Mouse (Mus musculus) cerebellum, adult 18-20 months (tissue): ENCODE data around the gene Gm21863.
"Not testable (repeated sequence)": the region's sequence is repeated elsewhere in the genome, so short reads cannot be mapped to it uniquely, and the experiment has no call there.

ENCODE experiments used
- DNase-seq, 2 experiments: peaks; one replicate each; pipeline ENCODE4 v3.0.0; 2021

Gm21863 gene

GRCm38 (mm10) chr12:19953869-19954555, at the start of gene Gm21863:
TSS of gene Gm21863 (plus strand) at chr12:19954505.
- not testable (repeated sequence) for DNase-seq

DNA sequence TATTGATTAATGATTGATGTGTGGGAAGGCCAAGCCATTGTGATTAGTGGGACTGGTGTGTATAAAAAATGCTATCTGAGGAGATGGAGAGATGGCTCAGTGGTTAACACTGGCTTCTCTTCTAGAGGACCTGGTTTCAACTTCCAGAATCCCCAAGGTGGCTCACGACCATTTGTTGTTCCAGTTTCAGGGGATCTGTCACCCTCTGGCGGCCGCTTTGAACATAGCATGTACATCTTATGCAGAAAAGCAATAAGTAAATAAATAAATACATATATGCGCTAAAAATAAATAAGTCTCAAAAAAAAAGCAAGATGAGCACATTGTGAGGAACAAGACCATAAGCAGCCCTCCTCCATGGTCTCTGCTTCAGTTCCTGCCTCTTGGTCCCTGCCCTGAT, 26.3 kb upstream of the Gm21863 start:
- DNase-seq = not testable (repeated sequence)
